Mouse (Mus musculus) myocyte (in vitro differentiated cells): ENCODE data around the gene Comt.

Experiments
- CEBPB ChIP-seq: IDR thresholded peaks from 2 replicates; pipeline ENCODE4 v1.6.1; 2011; ENCODE audit warnings: mild to moderate bottlenecking, moderate library complexity; ENCODE audit not compliant: poor library complexity, insufficient read depth, severe bottlenecking
- E2F4 ChIP-seq: IDR thresholded peaks from one replicate; pipeline ENCODE4 v1.6.1; 2011; ENCODE audit warnings: mild to moderate bottlenecking, control low read depth, moderate library complexity; ENCODE audit not compliant: insufficient read depth
- MAX ChIP-seq: IDR thresholded peaks from one replicate; pipeline ENCODE4 v1.6.1; 2011; ENCODE audit warnings: low read depth, mild to moderate bottlenecking, control low read depth
- MYOD1 ChIP-seq, 3 experiments: IDR thresholded peaks; one replicate each; pipeline ENCODE4 v1.6.1; 2011; ENCODE audit warnings: control low read depth in 2 of 3, low read depth in 2 of 3, mild to moderate bottlenecking in 2 of 3, moderate library complexity in 1 of 3; ENCODE audit not compliant: insufficient read length in 2 of 3, control insufficient read depth in 1 of 3
- POLR2A ChIP-seq: IDR thresholded peaks from one replicate; pipeline ENCODE4 v1.6.1; 2011; ENCODE audit warnings: low read depth, mild to moderate bottlenecking, control low read depth, moderate library complexity; ENCODE audit not compliant: insufficient read length
- POLR2AphosphoS2 ChIP-seq: IDR thresholded peaks from one replicate; pipeline ENCODE4 v1.6.1; 2011; ENCODE audit warnings: low read depth, control low read depth; ENCODE audit not compliant: insufficient read length
- SRF ChIP-seq: IDR thresholded peaks from one replicate; pipeline ENCODE4 v1.6.1; 2011; ENCODE audit warnings: low read depth; ENCODE audit not compliant: control insufficient read depth, insufficient read length
- TCF12 ChIP-seq: IDR thresholded peaks from one replicate; pipeline ENCODE4 v1.6.1; 2011; ENCODE audit warnings: mild to moderate bottlenecking, control low read depth; ENCODE audit not compliant: poor library complexity, insufficient read depth, severe bottlenecking
- TCF3 ChIP-seq: IDR thresholded peaks from one replicate; pipeline ENCODE4 v1.6.1; 2011; ENCODE audit warnings: low read depth, control low read depth; ENCODE audit not compliant: insufficient read length
- USF1 ChIP-seq: IDR thresholded peaks from one replicate; pipeline ENCODE4 v1.6.1; 2011; ENCODE audit warnings: low read depth, mild to moderate bottlenecking, control low read depth, moderate library complexity

DNA sequence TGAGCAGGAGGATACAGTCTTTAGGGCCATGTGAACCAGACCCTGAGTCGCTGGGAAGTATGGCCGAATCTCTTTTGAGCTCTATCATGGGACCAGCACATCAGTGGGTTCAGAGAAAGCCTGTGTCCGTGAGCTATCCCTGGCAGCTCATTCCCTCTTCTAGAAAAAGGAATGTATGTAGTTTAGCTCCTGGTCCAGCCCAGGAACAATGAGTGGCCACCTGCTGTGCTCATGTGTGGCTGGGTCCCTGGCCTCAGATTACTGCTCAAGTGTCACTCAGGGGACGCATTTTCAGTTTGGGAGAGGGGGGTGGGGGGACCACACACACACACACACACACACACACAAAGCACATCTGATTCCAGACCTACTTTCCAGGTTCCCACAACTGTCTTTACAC lies 45.8 kb upstream of the Comt start:
- TF ChIP-seq USF1 (no peak), POLR2A (no peak), MAX (no peak), CEBPB (no peak), POLR2AphosphoS2 (no peak), MYOD1 (IDR thresholded peaks at IDR 0.05; ENCODE audit: control insufficient read depth in 1 of 3, insufficient read length in 2 of 3, low read depth in 2 of 3) (no peak), SRF (no peak), E2F4 (no peak), TCF3 (no peak), TCF12 (no peak)
